Mouse (Mus musculus) limb, embryonic 11.5 days (tissue): ENCODE measurements around the gene Arfgap1. TPM values are rescaled to one million over a fixed set of nuclear protein-coding genes. Genes with fewer than 3 reads are reported as not detected.

Source experiments
- ATAC-seq: fragments of 200-750 bp; cut with Nextera tagmentation; 2 replicates; pipeline ENCODE4 v1.8.0; 2017; ENCODE audit warnings: low read depth; ENCODE audit not compliant: insufficient number of reproducible peaks, low FRiP score, low TSS enrichment
- DNase-seq: peaks from one replicate; pipeline ENCODE4 v3.0.0-alpha.2; 2015; ENCODE audit warnings: low spot score
- H3K27ac ChIP-seq: fragments of 300-500 bp; sonication (generic); replicated peaks from 2 replicates; pipeline ENCODE4 v1.5.1; 2014; ENCODE audit warnings: low read depth, mild to moderate bottlenecking, low read length
- H3K27me3 ChIP-seq: fragments of 300-500 bp; sonication (generic); 2 replicates; pipeline ENCODE4 v1.6.1; 2014; ENCODE audit warnings: mild to moderate bottlenecking, low read length, mixed read lengths; ENCODE audit not compliant: control insufficient read depth, insufficient read depth
- H3K36me3 ChIP-seq: fragments of 300-500 bp; sonication (generic); 2 replicates; pipeline ENCODE4 v1.6.1; 2014; ENCODE audit warnings: mild to moderate bottlenecking, low read length, moderate library complexity, mixed read lengths; ENCODE audit not compliant: control insufficient read depth, insufficient read depth
- H3K4me1 ChIP-seq: fragments of 300-500 bp; sonication (generic); 2 replicates; pipeline ENCODE4 v1.6.1; 2014; ENCODE audit warnings: low read length, mixed read lengths; ENCODE audit not compliant: control insufficient read depth, insufficient read depth
- H3K4me2 ChIP-seq: fragments of 300-500 bp; sonication (generic); 2 replicates; pipeline ENCODE4 v1.6.1; 2014; ENCODE audit warnings: low read depth, mild to moderate bottlenecking, moderate library complexity; ENCODE audit not compliant: severe bottlenecking
- H3K4me3 ChIP-seq: fragments of 300-500 bp; sonication (generic); 2 replicates; pipeline ENCODE4 v1.5.1; 2014; ENCODE audit warnings: low read depth, low read length
- H3K9ac ChIP-seq: fragments of 300-500 bp; sonication (generic); 2 replicates; pipeline ENCODE4 v1.6.1; 2014; ENCODE audit warnings: mild to moderate bottlenecking, low read length
- H3K9me3 ChIP-seq: fragments of 300-500 bp; sonication (generic); 2 replicates; pipeline ENCODE4 v1.6.1; 2016; ENCODE audit warnings: low read length; ENCODE audit not compliant: control insufficient read depth
- WGBS: fragments of 180-500 bp; shearing (Covaris S2); extraction: QIAGEN DNeasy Blood & Tissue Kit; methylation state at CpG from one replicate; pipeline ENCODE4 v1.1.7; 2014; 5-methylcytosine and 5-hydroxymethylcytosine counted together
- polyA plus RNA-seq: library from polyadenylated mRNA; unstranded; fragments of >200 nt; fragmentation: Nextera tagmentation; extraction: Ambion mirVana; gene quantifications from 2 replicates; pipeline ENCODE4 v1.2.1, GENCODE M21; 2014

Arfgap1 gene
- polyA plus RNA-seq, 1 experiment from 2014 or later: 69.3 TPM

- H3K9ac ChIP-seq: no peak overlapping the region
- H3K4me3 ChIP-seq: no peak overlapping the region
- ATAC-seq: no peak
- no peaks in the 10 kb centered on the region for H3K4me1 ChIP-seq
- no peaks in the 10 kb centered on the region for H3K27me3 ChIP-seq
- H3K36me3 ChIP-seq: no peaks in the 10 kb centered on the region
- H3K9me3 ChIP-seq: no peaks in the 10 kb centered on the region
- H3K4me2 ChIP-seq: no peak overlapping the region
- H3K27ac ChIP-seq: no peak overlapping the region
- WGBS: 70% methylated on average over 1 of the region's 1 CpGs
- no peak for DNase-seq
These were observed 21.9 kb downstream of the Arfgap1 start for GRCm38 (mm10) chr2:180988948-180989347.

DNA sequence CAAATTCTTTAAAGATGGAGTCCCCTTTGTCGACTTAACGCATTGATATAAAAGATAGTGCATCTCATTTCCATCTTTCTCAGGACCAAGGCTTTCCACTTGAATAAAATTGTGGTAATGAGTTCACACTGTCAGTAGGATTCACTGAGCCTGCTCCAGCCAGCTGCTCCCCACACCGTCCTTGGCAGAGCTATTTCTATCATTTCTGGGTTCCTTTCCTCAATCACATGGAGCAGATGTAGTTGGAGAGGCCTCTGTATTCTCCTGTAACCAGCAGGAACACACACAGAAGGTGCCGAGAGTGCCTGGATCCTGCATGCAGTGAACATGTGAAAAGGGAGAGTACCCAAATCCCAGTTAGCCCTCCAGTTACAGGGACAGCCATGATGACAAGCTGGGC is 23.3 kb downstream of the Arfgap1 start:
- Histone ChIP-seq H3K27me3 (no peaks in the 10 kb centered on the region), H3K4me1 (no peaks in the 10 kb centered on the region), H3K27ac (no peak overlapping the region), H3K36me3 (no peaks in the 10 kb centered on the region), H3K9me3 (no peaks in the 10 kb centered on the region), H3K9ac (no peak overlapping the region), H3K4me2 (no peak overlapping the region), H3K4me3 (no peak overlapping the region)
- ATAC-seq: no peak
- DNase-seq: no peak
- WGBS: 77% methylated on average over 4 of the region's 4 CpGs

DNA sequence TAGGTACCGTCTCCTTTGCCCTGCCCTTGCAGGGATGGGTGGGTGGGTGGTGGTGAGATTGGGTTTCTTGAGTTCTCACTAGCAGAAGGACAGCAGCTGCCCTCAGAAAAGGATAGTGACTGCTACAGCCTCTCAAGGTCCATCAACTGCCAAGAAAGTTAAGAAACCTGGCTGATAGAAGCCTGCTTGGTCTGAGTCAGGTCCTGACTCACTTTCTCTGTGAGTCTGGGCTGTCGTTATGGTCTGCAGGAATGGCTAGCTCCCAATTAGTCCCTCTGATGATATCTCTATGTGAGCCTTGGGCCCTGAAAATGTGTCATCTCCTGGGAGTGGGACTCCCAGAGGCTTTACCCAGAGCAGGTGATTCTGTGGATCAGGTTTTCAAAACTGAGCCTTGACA is 27.3 kb downstream of the Arfgap1 start:
- Histone ChIP-seq H3K4me1 (no peaks in the 10 kb centered on the region), H3K27me3 (no peaks in the 10 kb centered on the region), H3K36me3 (no peaks in the 10 kb centered on the region), H3K4me3 (no peak overlapping the region), H3K4me2 (no peak overlapping the region), H3K27ac (no peak overlapping the region), H3K9ac (no peak overlapping the region), H3K9me3 (no peaks in the 10 kb centered on the region)
- DNase-seq (no peak), ATAC-seq (no peak)
- WGBS: 74% methylated on average over 2 of the region's 2 CpGs

GRCm38 (mm10) chr2:180995457-180995856 is 28.4 kb downstream of the Arfgap1 start:
- WGBS: 79% methylated on average over 4 of the region's 4 CpGs
- H3K27ac ChIP-seq: no peak overlapping the region
- H3K9me3 ChIP-seq: no peaks in the 10 kb centered on the region
- H3K4me3 ChIP-seq: no peak overlapping the region
- no peaks in the 10 kb centered on the region for H3K4me1 ChIP-seq
- no peak overlapping the region for H3K4me2 ChIP-seq
- H3K9ac ChIP-seq: no peak overlapping the region
- no peaks in the 10 kb centered on the region for H3K36me3 ChIP-seq
- H3K27me3 ChIP-seq: no peaks in the 10 kb centered on the region
- DNase-seq: no peak
- ATAC-seq: no peak

GRCm38 (mm10) chr2:180996436-180996835 is 29.4 kb downstream of the Arfgap1 start:
- no peak overlapping the region for H3K4me2 ChIP-seq
- ATAC-seq (no peak), DNase-seq (peak; percentile 47)
- H3K9ac ChIP-seq: no peak overlapping the region
- WGBS: 9% methylated on average over 5 of the region's 5 CpGs
- H3K27ac ChIP-seq: no peak overlapping the region
- H3K4me1 ChIP-seq: no peaks in the 10 kb centered on the region
- no peaks in the 10 kb centered on the region for H3K9me3 ChIP-seq
- H3K36me3 ChIP-seq: no peaks in the 10 kb centered on the region
- H3K4me3 ChIP-seq: no peak overlapping the region
- H3K27me3 ChIP-seq: no peaks in the 10 kb centered on the region

DNA sequence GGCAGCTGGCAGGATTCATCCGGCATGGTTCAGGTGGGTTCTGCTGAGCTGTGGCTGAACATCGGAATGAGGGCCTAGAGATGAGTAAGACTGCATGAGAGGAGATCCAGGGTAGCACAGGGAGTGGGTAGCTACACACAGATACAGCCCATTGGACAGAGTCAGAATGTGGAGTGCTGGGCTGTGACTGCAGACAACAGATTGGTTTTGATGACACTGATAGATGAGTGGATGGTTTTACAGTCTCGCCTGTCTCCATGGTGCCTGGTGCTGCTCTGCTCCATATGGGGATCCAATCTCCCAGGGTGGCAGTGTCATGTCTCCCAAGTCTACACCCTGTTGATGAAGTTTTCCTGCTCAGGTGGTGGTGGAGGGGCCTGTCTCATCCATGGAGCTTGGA is 29.9 kb downstream of the Arfgap1 start:
- 71% methylated on average over 3 of the region's 3 CpGs for WGBS
- no peak overlapping the region for H3K4me3 ChIP-seq
- no peaks in the 10 kb centered on the region for H3K4me1 ChIP-seq
- no peaks in the 10 kb centered on the region for H3K36me3 ChIP-seq
- DNase-seq (no peak), ATAC-seq (no peak)
- no peaks in the 10 kb centered on the region for H3K27me3 ChIP-seq
- H3K9me3 ChIP-seq: no peaks in the 10 kb centered on the region
- no peak overlapping the region for H3K27ac ChIP-seq
- H3K9ac ChIP-seq: no peak overlapping the region
- H3K4me2 ChIP-seq: no peak overlapping the region

DNA sequence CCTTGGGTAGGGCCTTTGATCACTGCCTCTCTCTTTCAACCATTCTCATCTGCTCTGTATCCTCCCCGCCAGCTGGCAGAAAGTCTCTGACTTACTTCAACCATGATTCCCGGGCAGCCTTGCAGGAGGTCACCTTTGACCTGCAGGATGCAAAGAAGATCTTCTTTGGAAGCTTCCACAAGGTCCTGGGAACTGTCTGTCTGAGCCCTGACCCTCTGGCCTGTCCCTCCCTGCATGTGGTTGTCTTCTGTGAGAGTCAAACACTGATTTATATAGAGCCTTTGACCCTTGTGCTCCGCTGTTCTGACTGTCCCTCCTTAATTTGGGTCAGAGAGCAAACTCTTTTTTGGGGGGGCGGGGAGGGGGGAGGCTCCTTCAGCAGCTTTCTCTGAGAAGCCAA is 40.0 kb downstream of the Arfgap1 start:
- no peaks in the 10 kb centered on the region for H3K9me3 ChIP-seq
- H3K4me3 ChIP-seq: no peak overlapping the region
- H3K4me1 ChIP-seq: no peaks in the 10 kb centered on the region
- ATAC-seq (no peak), DNase-seq (no peak)
- no peaks in the 10 kb centered on the region for H3K36me3 ChIP-seq
- H3K4me2 ChIP-seq: no peak overlapping the region
- H3K9ac ChIP-seq: no peak overlapping the region
- no peak overlapping the region for H3K27ac ChIP-seq
- H3K27me3 ChIP-seq: no peaks in the 10 kb centered on the region
- WGBS: 52% methylated on average over 4 of the region's 4 CpGs

DNA sequence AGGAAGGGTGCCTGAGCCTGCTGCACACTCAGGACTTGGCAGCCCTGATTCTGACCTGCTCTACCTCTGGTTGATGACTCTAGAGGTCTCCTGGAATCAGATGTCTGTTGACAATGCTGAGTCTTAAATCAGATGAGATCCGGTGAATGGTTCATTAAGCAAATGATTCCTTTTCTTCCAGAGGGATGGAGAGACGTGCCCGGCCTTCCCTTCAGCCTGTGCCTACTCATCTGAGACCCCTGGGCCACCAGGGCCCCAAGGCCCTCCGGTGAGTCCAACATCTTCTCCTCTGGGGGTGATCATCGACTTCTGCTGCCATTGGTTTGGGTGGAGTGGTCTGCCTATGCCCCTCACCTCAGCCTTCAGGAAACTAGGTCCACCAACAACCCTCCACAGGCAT is 41.3 kb downstream of the Arfgap1 start:
- H3K4me3 ChIP-seq: no peak overlapping the region
- no peak overlapping the region for H3K27ac ChIP-seq
- H3K36me3 ChIP-seq: no peaks in the 10 kb centered on the region
- 78% methylated on average over 5 of the region's 5 CpGs for WGBS
- no peak overlapping the region for H3K9ac ChIP-seq
- no peaks in the 10 kb centered on the region for H3K9me3 ChIP-seq
- DNase-seq (no peak), ATAC-seq (no peak)
- no peaks in the 10 kb centered on the region for H3K27me3 ChIP-seq
- H3K4me2 ChIP-seq: no peak overlapping the region
- no peaks in the 10 kb centered on the region for H3K4me1 ChIP-seq

DNA sequence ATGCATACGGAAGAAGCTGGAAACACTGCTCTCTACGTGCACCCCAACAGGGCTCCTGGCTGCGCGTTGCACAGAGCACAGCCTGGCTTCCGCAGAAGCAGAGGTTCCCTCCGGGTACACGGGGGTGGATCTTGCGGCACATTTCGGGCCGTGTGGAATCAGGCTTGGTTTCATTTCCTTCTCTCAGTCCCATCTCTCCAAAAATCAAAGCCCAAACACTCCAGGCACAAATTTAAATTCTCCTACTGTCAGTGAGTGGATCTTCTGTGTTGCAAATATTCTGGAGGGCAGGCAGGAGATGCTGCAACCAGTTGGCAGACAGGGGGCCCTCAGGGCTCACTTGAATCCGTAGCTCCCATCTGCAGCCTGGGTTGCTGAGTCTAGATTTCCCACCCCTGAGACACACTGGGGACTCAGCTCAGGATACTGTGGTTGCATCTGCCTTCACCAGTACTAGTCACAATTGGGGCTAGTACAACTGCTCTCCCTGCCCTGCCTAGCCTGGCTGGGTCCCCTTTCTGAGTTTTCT is 64.4 kb downstream of the Arfgap1 start:
- H3K4me2 ChIP-seq: no peak overlapping the region
- DNase-seq (no peak), ATAC-seq (no peak)
- H3K4me1 ChIP-seq: no peaks in the 10 kb centered on the region
- H3K9me3 ChIP-seq: no peaks in the 10 kb centered on the region
- H3K4me3 ChIP-seq: no peak overlapping the region
- H3K27ac ChIP-seq: no peak overlapping the region
- H3K27me3 ChIP-seq: peaks cover 2% of the 10 kb centered on the region; the same call in 1 of the 2 replicates
- no peak overlapping the region for H3K9ac ChIP-seq
- WGBS: 81% methylated on average over 11 of the region's 11 CpGs
- H3K36me3 ChIP-seq: no peaks in the 10 kb centered on the region
